Mouse (Mus musculus) forebrain, embryonic 16.5 days (tissue): ENCODE measurements around the gene Mars. TPM values are rescaled to one million over a fixed set of nuclear protein-coding genes. Genes with fewer than 3 reads are reported as not detected.
"Not testable (repeated sequence)": the region's sequence is repeated elsewhere in the genome, so short reads cannot be mapped to it uniquely, and the experiment has no call there.

Source experiments
- ATAC-seq: fragments of 200-750 bp; cut with Nextera tagmentation; 2 replicates; pipeline ENCODE4 v1.8.0; 2017; ENCODE audit warnings: mild to moderate bottlenecking, moderate library complexity
- H3K27ac ChIP-seq: fragments of 300-500 bp; sonication (generic); 2 replicates; pipeline ENCODE4 v1.5.1; 2014; ENCODE audit warnings: low read length, control low read depth
- H3K27me3 ChIP-seq: fragments of 300-500 bp; sonication (generic); replicated peaks from 2 replicates; pipeline ENCODE4 v1.6.1; 2014; ENCODE audit warnings: low read length; ENCODE audit not compliant: control insufficient read depth, insufficient read depth
- H3K36me3 ChIP-seq: fragments of 300-500 bp; sonication (generic); 2 replicates; pipeline ENCODE4 v1.6.1; 2014; ENCODE audit not compliant: control insufficient read depth, insufficient read depth
- H3K4me1 ChIP-seq: fragments of 300-500 bp; sonication (generic); replicated peaks from 2 replicates; pipeline ENCODE4 v1.6.1; 2014; ENCODE audit warnings: low read length; ENCODE audit not compliant: control insufficient read depth, insufficient read depth
- H3K4me2 ChIP-seq: fragments of 300-500 bp; sonication (generic); 2 replicates; pipeline ENCODE4 v1.6.1; 2014; ENCODE audit warnings: mild to moderate bottlenecking, low read length, control low read depth
- H3K4me3 ChIP-seq: fragments of 300-500 bp; sonication (generic); replicated peaks from 2 replicates; pipeline ENCODE4 v1.5.1; 2014; ENCODE audit warnings: mild to moderate bottlenecking, low read length, control low read depth
- H3K9ac ChIP-seq: fragments of 300-500 bp; sonication (generic); replicated peaks from 2 replicates; pipeline ENCODE4 v1.6.1; 2014; ENCODE audit warnings: low read depth, low read length, control low read depth
- H3K9me3 ChIP-seq: fragments of 300-500 bp; sonication (generic); 2 replicates; pipeline ENCODE4 v1.6.1; 2016; ENCODE audit warnings: low read length; ENCODE audit not compliant: control insufficient read depth
- WGBS: fragments of 180-500 bp; shearing (Covaris S2); extraction: QIAGEN DNeasy Blood & Tissue Kit; methylation state at CpG from one replicate; pipeline ENCODE4 v1.1.7; 2014; 5-methylcytosine and 5-hydroxymethylcytosine counted together
- polyA plus RNA-seq: library from polyadenylated mRNA; unstranded; fragments of >200 nt; fragmentation: Nextera tagmentation; extraction: Ambion mirVana; gene quantifications from 2 replicates; pipeline ENCODE4 v1.2.1, GENCODE M21; 2015

Gene Mars
- polyA plus RNA-seq, 1 experiment from 2014 or later: 135 TPM

DNA sequence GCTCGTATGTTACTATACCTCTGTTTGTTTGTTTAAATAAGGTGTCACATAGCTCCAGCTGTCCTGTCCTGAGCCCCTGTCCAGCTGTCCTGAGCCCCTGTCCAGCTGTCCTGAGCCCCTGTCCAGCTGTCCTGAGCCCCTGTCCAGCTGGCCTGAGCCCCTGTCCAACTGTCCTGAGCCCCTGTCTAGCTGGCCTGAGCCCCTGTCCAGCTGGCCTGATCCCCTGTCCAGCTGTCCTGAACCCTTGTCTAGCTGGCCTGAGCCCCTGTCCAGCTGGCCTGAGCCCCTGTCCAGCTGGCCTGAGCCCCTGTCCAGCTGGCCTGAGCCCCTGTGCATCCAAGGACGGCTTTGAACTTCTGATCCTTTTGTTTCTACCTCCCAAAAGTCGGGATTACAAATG, 2.4 kb downstream of the Mars start:
- H3K27me3 ChIP-seq, H3K4me3 ChIP-seq, H3K9me3 ChIP-seq, H3K4me1 ChIP-seq, H3K27ac ChIP-seq, H3K9ac ChIP-seq, ATAC-seq, H3K4me2 ChIP-seq: not testable (repeated sequence)
- WGBS: 87% methylated on average over 3 of the region's 3 CpGs
- H3K36me3 ChIP-seq: peaks cover 38% of the 10 kb centered on the region

DNA sequence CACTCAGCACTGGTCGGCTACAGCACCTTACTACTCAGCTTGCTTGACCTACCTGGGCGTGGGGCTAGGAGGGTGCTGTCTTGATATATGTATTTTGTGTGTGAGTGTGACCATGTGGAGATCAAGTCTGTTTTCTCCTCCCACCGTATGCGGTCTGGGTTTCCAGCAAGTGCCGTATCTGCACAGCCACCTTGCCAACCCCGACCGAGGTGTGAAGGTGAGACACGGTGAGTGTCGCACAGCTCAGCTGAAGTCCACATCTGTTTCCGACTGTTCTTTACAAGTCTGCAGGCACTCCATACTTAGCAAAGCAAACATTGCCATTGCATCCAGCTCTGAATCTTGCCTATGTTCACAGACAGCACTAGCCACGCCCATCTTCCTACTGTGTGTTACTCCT, 8.4 kb downstream of the Mars start:
- Histone ChIP-seq H3K9ac (no peak overlapping the region), H3K4me2 (no peak overlapping the region), H3K36me3 (peaks cover 70% of the 10 kb centered on the region), H3K9me3 (no peaks in the 10 kb centered on the region), H3K27me3 (no peaks in the 10 kb centered on the region), H3K4me1 (no peaks in the 10 kb centered on the region), H3K27ac (no peak overlapping the region), H3K4me3 (no peak overlapping the region)
- 93% methylated on average over 11 of the region's 11 CpGs for WGBS
- ATAC-seq: no peak

GRCm38 (mm10) chr10:127300361-127300760, 11.2 kb downstream of the Mars start:
- Histone ChIP-seq H3K4me1 (no peaks in the 10 kb centered on the region), H3K4me3 (no peak overlapping the region), H3K9me3 (no peaks in the 10 kb centered on the region), H3K27ac (no peak overlapping the region), H3K36me3 (peaks cover 59% of the 10 kb centered on the region), H3K9ac (no peak overlapping the region), H3K4me2 (no peak overlapping the region), H3K27me3 (no peaks in the 10 kb centered on the region)
- ATAC-seq: no peak
- WGBS: 95% methylated on average over 6 of the region's 6 CpGs

GRCm38 (mm10) chr10:127297015-127297871, 14.3 kb downstream of the Mars start:
- ATAC-seq: no peak
- H3K27ac ChIP-seq: no peak overlapping the region

DNA sequence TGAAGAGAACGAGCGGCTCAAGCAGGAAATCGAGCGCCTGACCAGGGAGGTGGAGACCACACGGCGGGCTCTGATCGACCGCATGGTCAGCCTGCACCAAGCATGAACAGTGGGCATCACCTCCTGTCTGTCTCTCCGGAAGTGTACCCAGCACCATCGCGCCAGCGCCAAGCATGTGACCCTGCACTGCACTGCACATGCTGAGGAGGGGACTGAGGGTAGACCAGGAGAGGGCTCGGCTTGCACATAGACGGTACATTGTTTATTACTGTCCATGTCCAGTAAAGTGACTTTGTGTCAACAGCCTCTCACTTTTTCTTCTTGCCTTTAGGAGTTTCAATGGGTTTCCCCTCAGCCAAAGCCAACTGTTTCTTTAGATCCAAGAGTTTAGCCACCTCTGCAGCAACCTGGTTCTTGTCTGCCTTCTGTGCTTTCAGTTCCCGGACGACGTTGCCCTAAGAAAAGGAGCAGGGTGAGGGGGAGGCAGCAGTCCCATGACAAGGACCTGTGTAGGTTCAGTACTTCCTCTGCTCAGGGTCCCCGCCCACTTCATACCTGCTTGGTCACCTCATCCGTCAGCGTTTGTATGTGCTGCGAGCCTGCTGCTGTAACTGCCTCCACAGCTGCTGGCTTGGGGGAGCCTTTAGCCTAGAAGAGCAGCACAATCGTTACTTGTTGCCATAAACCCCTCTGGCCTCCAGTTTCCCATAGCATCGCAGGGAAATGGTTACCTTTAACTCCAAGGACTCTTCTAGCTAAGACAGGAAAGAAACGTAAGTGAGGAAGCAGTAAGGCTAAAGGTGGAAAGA, 15.4 kb downstream of the Mars start:
- Histone ChIP-seq H3K4me3 (no peak overlapping the region), H3K27me3 (no peaks in the 10 kb centered on the region), H3K9me3 (no peaks in the 10 kb centered on the region), H3K27ac (no peak overlapping the region), H3K4me1 (peaks cover 14% of the 10 kb centered on the region), H3K9ac (no peak overlapping the region), H3K36me3 (peaks cover 31% of the 10 kb centered on the region), H3K4me2 (no peak overlapping the region)
- WGBS: 94% methylated on average over 24 of the region's 24 CpGs
- ATAC-seq: no peak

More at GRCm38 (mm10) chr10:127297015-127297871, 14.3 kb downstream of the Mars start:
- Histone ChIP-seq H3K4me2 (no peak overlapping the region), H3K27me3 (no peaks in the 10 kb centered on the region), H3K9me3 (no peaks in the 10 kb centered on the region), H3K9ac (no peak overlapping the region), H3K4me3 (no peak overlapping the region), H3K4me1 (peaks cover 3% of the 10 kb centered on the region), H3K36me3 (peaks cover 39% of the 10 kb centered on the region)
- WGBS: 89% methylated on average over 16 of the region's 16 CpGs

GRCm38 (mm10) chr10:127294895-127295510, 16.6 kb downstream of the Mars start:
- ATAC-seq: no peak
- H3K36me3 ChIP-seq: peaks cover 22% of the 10 kb centered on the region
- WGBS: 94% methylated on average over 10 of the region's 10 CpGs

GRCm38 (mm10) chr10:127293590-127294113, 17.9 kb downstream of the Mars start:
- peaks cover 25% of the 10 kb centered on the region for H3K4me1 ChIP-seq
- no peaks in the 10 kb centered on the region for H3K27me3 ChIP-seq
- H3K9ac ChIP-seq: no peak overlapping the region
- no peak overlapping the region for H3K27ac ChIP-seq
- H3K36me3 ChIP-seq: peaks cover 16% of the 10 kb centered on the region
- H3K4me2 ChIP-seq: no peak overlapping the region
- no peak for ATAC-seq
- no peak overlapping the region for H3K4me3 ChIP-seq
- H3K9me3 ChIP-seq: no peaks in the 10 kb centered on the region
- WGBS: 85% methylated on average over 3 of the region's 3 CpGs

More at GRCm38 (mm10) chr10:127294895-127295510, 16.6 kb downstream of the Mars start:
- no peak overlapping the region for H3K27ac ChIP-seq
- H3K9ac ChIP-seq: no peak overlapping the region
- no peaks in the 10 kb centered on the region for H3K9me3 ChIP-seq
- H3K27me3 ChIP-seq: no peaks in the 10 kb centered on the region
- H3K4me1 ChIP-seq: peaks cover 17% of the 10 kb centered on the region
- no peak overlapping the region for H3K4me2 ChIP-seq
- H3K4me3 ChIP-seq: no peak overlapping the region

DNA sequence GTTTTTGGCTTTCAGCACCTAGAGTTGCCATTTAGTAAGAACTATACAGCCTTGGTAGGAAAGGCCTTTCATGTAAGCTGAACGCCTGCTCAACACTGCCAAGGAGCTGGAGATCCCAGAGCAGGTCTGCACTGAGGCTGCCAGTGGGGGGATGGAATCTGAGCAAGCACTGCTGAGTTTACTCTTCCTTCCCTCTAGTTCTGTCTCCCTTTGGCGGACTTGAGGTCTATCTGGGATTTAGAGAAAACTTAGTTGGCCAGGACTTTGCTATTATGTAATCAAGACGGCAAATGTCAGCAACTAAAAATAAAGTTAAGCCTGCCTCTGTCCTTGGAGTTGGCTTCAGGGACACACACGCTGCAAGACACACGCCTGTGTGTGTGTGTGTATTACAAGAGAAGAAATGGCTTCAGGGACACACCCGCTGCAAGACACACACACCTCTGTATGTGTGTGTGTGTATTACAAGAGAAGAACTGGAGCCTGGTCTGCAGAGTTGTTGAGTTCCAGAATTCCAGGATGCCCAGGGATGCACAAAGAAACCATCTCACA, 18.5 kb downstream of the Mars start:
- 86% methylated on average over 6 of the region's 6 CpGs for WGBS
- no peak overlapping the region for H3K4me3 ChIP-seq
- no peak overlapping the region for H3K9ac ChIP-seq
- H3K4me2 ChIP-seq: no peak overlapping the region
- ATAC-seq: no peak
- H3K36me3 ChIP-seq: peaks cover 16% of the 10 kb centered on the region
- no peaks in the 10 kb centered on the region for H3K27me3 ChIP-seq
- peaks cover 27% of the 10 kb centered on the region for H3K4me1 ChIP-seq
- no peaks in the 10 kb centered on the region for H3K9me3 ChIP-seq
- H3K27ac ChIP-seq: no peak overlapping the region
